Mouse (Mus musculus): ENCODE results near the gene Jam2. TPM values are rescaled to one million over a fixed set of nuclear protein-coding genes. Genes with fewer than 3 reads are reported as not detected.
A peak's percentile ranks its signal among the peaks of the same experiment; 100 is the strongest.

Gene Jam2
- polyA plus RNA-seq, 1 experiment from 2014 or later = 14.3 TPM

DNA sequence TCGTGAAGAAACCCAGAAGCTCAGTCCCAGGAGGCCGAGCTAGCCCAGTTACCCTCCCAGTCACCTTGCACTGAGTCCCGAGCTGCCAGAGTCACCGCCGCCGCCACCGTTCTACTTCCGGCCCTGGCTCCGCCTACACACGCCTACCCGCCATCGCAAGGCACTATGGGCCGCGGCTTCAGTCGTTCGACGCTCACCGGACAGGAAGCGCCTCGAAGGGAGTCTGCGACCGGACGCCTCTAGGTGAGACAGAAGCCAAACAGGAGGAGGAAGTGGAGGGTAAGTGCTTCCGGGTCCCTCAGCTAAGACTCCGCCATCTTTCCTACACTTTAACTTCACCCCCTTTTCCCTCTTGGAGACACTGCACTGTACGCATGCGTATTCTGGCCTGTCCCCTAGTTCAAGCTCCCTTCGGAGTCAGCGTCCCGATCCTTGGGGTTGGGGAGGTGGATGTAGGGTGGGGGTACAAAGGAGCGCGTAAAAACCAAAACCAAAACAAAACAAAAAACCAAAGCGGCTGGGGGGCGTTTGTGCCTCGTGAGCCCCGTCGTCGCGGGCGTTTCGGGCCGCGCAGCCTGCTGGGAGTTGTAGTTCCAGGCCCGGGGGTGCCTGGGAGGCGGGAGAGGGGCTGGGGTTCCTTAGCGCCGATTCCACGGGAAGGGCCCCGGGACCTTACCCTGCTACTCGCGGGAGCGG lies 61.0 kb downstream of the Jam2 start, which contains the start of gene Gabpa:
Gene Gabpa (plus strand): TSS at position 181 of the 696 bp plus-strand sequence.
- no peaks in the 10 kb centered on the region for H3K9me3 ChIP-seq (replicated peaks; ENCODE audit: control insufficient read depth, low read length)
- peak within 1 kb of the TSS; percentile 98 for H3K27ac ChIP-seq (replicated peaks; ENCODE audit: low read depth, low read length)
- no peaks in the 10 kb centered on the region for H3K27me3 ChIP-seq (ENCODE audit: control insufficient read depth, insufficient read depth, low read length)
- under 1% methylated on average over 52 of the region's 52 CpGs for WGBS
- peak within 1 kb of the TSS; percentile 71 for H3K4me2 ChIP-seq (ENCODE audit: low read depth, low read length)
- peak within 1 kb of the TSS; percentile 99 for H3K9ac ChIP-seq (replicated peaks; ENCODE audit: low read length)
- H3K4me3 ChIP-seq (ENCODE audit: low read depth, low read length) = peak within 1 kb of the TSS; percentile 90
- H3K36me3 ChIP-seq (replicated peaks; ENCODE audit: control insufficient read depth, insufficient read depth, low read depth, low read length) = 0 out of 2 replicates have a peak, but pooled peaks cover 2% of the 10 kb centered on the region
- DNase-seq (ENCODE audit: low spot score) (peak; percentile 95), ATAC-seq (replicated peaks; ENCODE audit: insufficient number of reproducible peaks, low FRiP score, low TSS enrichment, low read depth) (peak; percentile 97)
- H3K4me1 ChIP-seq (ENCODE audit: control insufficient read depth, insufficient read depth, low read length) = no peaks in the 10 kb centered on the region

DNA sequence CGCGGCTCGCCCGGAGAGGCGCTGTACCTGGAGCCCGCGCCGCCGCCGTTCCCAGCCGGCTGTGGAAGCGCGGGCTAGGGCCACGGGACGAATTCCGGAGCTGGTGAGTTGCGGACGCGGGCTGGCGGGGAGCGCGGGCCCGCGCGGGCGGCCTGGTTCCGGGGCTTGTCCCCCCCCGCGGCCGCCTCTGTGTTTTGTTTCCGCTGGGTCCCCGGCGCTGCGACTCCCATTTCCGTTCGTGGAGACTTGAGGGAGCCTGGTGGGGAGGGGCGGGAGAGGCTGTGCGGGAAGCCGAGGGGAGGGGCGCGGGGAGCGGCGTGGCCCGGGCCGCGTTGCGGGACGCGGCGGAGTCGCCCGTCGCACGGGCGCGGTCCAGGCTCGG lies 61.5 kb downstream of the Jam2 start, which contains the start of gene Atp5j:
Gene Atp5j (minus strand): TSS at position 185 of the 382 bp plus-strand sequence.
- Histone ChIP-seq H3K4me2 (ENCODE audit: low read depth, low read length) (peak within 1 kb of the TSS; percentile 71), H3K4me1 (ENCODE audit: control insufficient read depth, insufficient read depth, low read length) (no peaks in the 10 kb centered on the region), H3K27ac (replicated peaks; ENCODE audit: low read depth, low read length) (peak within 1 kb of the TSS; percentile 98), H3K27me3 (ENCODE audit: control insufficient read depth, insufficient read depth, low read length) (no peaks in the 10 kb centered on the region), H3K4me3 (ENCODE audit: low read depth, low read length) (peak within 1 kb of the TSS; percentile 90), H3K9me3 (replicated peaks; ENCODE audit: control insufficient read depth, low read length) (no peaks in the 10 kb centered on the region), H3K36me3 (replicated peaks; ENCODE audit: control insufficient read depth, insufficient read depth, low read depth, low read length) (0 out of 2 replicates have a peak, but pooled peaks cover 2% of the 10 kb centered on the region), H3K9ac (replicated peaks; ENCODE audit: low read length) (peak within 1 kb of the TSS; percentile 99)
- WGBS = 0% methylated on average over 41 of the region's 57 CpGs
- ATAC-seq (replicated peaks; ENCODE audit: insufficient number of reproducible peaks, low FRiP score, low TSS enrichment, low read depth) (peak; percentile 31), DNase-seq (ENCODE audit: low spot score) (peak; percentile 82)

DNA sequence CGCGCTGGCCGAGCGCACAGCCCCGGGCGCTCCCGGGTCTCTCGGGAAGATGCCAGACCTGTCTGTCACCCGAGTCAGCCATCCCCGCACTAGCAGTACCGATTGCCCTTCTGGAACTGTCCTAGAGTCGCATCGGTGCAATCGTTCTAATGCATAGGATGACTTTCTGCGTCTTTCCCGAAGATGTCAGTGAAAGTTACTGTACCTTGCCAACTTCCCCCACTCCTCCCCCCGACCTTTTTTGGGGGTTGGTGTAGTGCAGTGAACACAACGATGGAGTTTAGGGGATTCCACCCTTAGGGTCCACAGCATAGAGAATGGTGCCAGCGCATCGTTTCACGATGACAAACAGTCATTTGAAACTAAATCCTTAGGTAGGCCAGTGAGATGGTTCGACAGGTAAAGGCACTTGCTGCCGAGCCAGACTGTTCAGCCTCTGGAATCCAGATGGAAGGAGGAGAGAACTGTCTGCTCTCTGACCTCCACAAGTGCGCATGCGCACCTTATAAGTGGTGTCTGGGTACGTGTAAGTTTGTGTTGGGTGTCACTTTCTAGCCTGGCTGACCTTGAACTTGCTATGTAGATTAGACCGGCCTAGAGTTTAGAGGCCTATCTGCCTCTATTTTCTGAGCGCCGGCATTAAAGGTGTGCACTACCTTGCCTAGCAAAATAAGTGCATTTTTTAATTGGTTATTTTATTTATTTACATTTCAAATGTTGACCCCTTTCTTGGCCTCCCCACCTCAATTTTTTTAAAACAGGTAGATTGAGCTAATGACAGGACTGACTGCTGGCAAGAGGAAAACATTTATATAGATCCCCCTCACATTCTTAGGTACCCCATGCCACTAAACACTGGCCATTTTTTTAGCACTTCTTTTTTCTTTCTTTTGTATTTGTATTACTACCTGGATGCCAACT lies 62.2 kb downstream of the Jam2 start:
- ATAC-seq (replicated peaks; ENCODE audit: insufficient number of reproducible peaks, low FRiP score, low TSS enrichment, low read depth) (peak; percentile 2), DNase-seq (ENCODE audit: low spot score) (peak; percentile 69)
- WGBS = 8% methylated on average over 28 of the region's 29 CpGs
- no peaks in the 10 kb centered on the region for H3K9me3 ChIP-seq (replicated peaks; ENCODE audit: control insufficient read depth, low read length)
- H3K36me3 ChIP-seq (replicated peaks; ENCODE audit: control insufficient read depth, insufficient read depth, low read depth, low read length) = 0 out of 2 replicates have a peak, but pooled peaks cover 2% of the 10 kb centered on the region
- no peaks in the 10 kb centered on the region for H3K4me1 ChIP-seq (ENCODE audit: control insufficient read depth, insufficient read depth, low read length)
- H3K27ac ChIP-seq (replicated peaks; ENCODE audit: low read depth, low read length) = peak overlapping the region; percentile 98
- peak overlapping the region; percentile 90 for H3K4me3 ChIP-seq (ENCODE audit: low read depth, low read length)
- no peaks in the 10 kb centered on the region for H3K27me3 ChIP-seq (ENCODE audit: control insufficient read depth, insufficient read depth, low read length)
- peak overlapping the region; percentile 99 for H3K9ac ChIP-seq (replicated peaks; ENCODE audit: low read length)
- H3K4me2 ChIP-seq (ENCODE audit: low read depth, low read length) = peak overlapping the region; percentile 71

DNA sequence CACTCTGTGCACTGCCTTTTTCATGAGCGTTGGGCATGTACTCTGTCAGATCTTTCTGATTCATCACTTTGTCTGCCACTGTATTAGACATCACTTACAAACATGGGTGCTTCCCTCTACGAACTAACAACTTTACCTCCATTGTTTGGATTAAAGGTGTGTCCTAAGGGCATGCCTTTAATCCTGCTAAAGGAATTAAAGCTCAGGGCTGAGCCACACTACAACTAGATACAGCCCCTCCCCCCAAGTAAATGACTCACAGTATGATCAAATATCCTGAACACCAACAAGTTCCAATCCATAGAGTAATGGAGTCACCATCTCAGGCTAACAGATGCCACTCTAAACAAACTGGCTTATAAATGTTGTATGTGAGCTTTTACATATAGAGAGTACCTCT lies 64.7 kb downstream of the Jam2 start:
- Histone ChIP-seq H3K9me3 (replicated peaks; ENCODE audit: control insufficient read depth, low read length) (no peaks in the 10 kb centered on the region), H3K27me3 (ENCODE audit: control insufficient read depth, insufficient read depth, low read length) (no peaks in the 10 kb centered on the region), H3K4me2 (ENCODE audit: low read depth, low read length) (no peak overlapping the region), H3K4me3 (ENCODE audit: low read depth, low read length) (no peak overlapping the region), H3K4me1 (ENCODE audit: control insufficient read depth, insufficient read depth, low read length) (no peaks in the 10 kb centered on the region), H3K9ac (replicated peaks; ENCODE audit: low read length) (no peak overlapping the region), H3K36me3 (replicated peaks; ENCODE audit: control insufficient read depth, insufficient read depth, low read depth, low read length) (peaks cover 2% of the 10 kb centered on the region; the same call in 1 of the 2 replicates), H3K27ac (replicated peaks; ENCODE audit: low read depth, low read length) (no peak overlapping the region)
- ATAC-seq (replicated peaks; ENCODE audit: insufficient number of reproducible peaks, low FRiP score, low TSS enrichment, low read depth) (no peak), DNase-seq (ENCODE audit: low spot score) (no peak)
- 86% methylated on average over 2 of the region's 2 CpGs for WGBS

DNA sequence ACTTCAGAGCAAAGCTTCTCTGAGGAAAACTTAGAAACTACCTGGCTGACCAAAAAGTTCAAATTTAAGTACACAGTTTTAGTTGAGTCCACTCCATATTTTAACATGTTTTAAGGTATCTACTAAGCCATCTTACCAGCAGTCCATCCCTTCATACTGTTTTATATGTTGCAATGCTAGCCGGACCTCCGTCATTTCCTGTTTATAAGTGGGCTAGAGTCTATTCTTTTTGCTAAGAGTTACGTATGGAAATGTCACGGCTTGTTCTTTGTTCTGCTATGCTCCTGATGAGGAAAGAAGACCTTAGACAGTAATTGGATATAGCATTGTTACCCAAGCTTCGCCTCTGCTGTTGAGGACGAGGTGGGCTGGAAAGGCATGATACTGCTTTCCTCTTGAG lies 79.6 kb downstream of the Jam2 start:
- Histone ChIP-seq H3K4me1 (ENCODE audit: control insufficient read depth, insufficient read depth, low read length) (no peaks in the 10 kb centered on the region), H3K4me2 (ENCODE audit: low read depth, low read length) (no peak overlapping the region), H3K4me3 (ENCODE audit: low read depth, low read length) (no peak overlapping the region), H3K9me3 (replicated peaks; ENCODE audit: control insufficient read depth, low read length) (no peaks in the 10 kb centered on the region), H3K9ac (replicated peaks; ENCODE audit: low read length) (no peak overlapping the region), H3K27me3 (ENCODE audit: control insufficient read depth, insufficient read depth, low read length) (no peaks in the 10 kb centered on the region), H3K36me3 (replicated peaks; ENCODE audit: control insufficient read depth, insufficient read depth, low read depth, low read length) (peaks cover 3% of the 10 kb centered on the region), H3K27ac (replicated peaks; ENCODE audit: low read depth, low read length) (no peak overlapping the region)
- DNase-seq (ENCODE audit: low spot score) (no peak), ATAC-seq (replicated peaks; ENCODE audit: insufficient number of reproducible peaks, low FRiP score, low TSS enrichment, low read depth) (no peak)
- WGBS = 93% methylated on average over 6 of the region's 6 CpGs

DNA sequence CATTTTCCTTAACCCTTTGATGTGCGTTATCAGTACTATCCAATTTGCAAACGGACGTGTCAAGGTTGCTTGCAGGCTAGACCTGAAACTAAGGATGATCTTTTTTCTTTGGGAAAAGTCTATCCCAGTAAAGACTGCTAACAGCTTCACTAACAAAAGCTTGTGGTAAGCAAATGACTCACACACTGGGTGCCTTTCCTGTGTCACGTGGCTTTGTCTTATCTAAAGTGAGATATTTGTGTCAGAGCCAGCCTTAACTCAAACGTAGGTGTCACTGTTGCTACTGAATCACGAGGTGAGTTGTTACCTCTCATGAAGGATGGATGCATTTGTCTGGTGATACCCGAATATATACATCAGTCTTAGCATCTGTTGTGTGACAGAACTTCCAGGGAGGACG lies 90.7 kb downstream of the Jam2 start:
- WGBS = 87% methylated on average over 8 of the region's 8 CpGs
- no peaks in the 10 kb centered on the region; the same call in 1 of the 2 replicates for H3K36me3 ChIP-seq (replicated peaks; ENCODE audit: control insufficient read depth, insufficient read depth, low read depth, low read length)

DNA sequence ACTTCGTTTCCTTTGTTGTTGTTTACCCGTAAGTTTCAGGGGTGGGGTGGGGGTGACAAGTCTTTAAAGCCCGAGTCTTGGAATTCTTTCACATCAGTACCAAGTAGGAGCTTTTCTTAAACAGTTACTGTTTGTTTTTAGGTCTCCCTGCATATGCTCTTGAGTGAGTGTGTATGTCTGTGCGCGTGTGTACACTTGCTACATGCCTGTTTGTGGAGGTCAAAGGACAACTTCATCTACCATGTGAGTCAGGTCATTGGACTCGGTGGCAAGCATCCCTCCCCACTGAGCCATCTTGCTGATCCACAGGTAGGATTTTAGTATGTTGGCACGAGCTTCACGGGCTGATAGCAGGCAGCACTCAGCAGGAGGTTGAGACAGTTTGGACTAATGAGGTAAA lies 99.9 kb downstream of the Jam2 start:
- DNase-seq (ENCODE audit: low spot score) (no peak), ATAC-seq (replicated peaks; ENCODE audit: insufficient number of reproducible peaks, low FRiP score, low TSS enrichment, low read depth) (no peak)
- no peak overlapping the region for H3K4me3 ChIP-seq (ENCODE audit: low read depth, low read length)
- no peaks in the 10 kb centered on the region for H3K36me3 ChIP-seq (replicated peaks; ENCODE audit: control insufficient read depth, insufficient read depth, low read depth, low read length)
- H3K4me1 ChIP-seq (ENCODE audit: control insufficient read depth, insufficient read depth, low read length) = no peaks in the 10 kb centered on the region
- no peak overlapping the region for H3K4me2 ChIP-seq (ENCODE audit: low read depth, low read length)
- 82% methylated on average over 8 of the region's 8 CpGs for WGBS
- H3K9me3 ChIP-seq (replicated peaks; ENCODE audit: control insufficient read depth, low read length) = no peaks in the 10 kb centered on the region
- no peak overlapping the region for H3K9ac ChIP-seq (replicated peaks; ENCODE audit: low read length)
- H3K27ac ChIP-seq (replicated peaks; ENCODE audit: low read depth, low read length) = no peak overlapping the region
- H3K27me3 ChIP-seq (ENCODE audit: control insufficient read depth, insufficient read depth, low read length) = no peaks in the 10 kb centered on the region

More for the DNA sequence above, 90.7 kb downstream of the Jam2 start:
- DNase-seq (ENCODE audit: low spot score) (no peak), ATAC-seq (replicated peaks; ENCODE audit: insufficient number of reproducible peaks, low FRiP score, low TSS enrichment, low read depth) (no peak)
- no peak overlapping the region for H3K4me2 ChIP-seq (ENCODE audit: low read depth, low read length)
- H3K9me3 ChIP-seq (replicated peaks; ENCODE audit: control insufficient read depth, low read length) = no peaks in the 10 kb centered on the region
- no peaks in the 10 kb centered on the region for H3K27me3 ChIP-seq (ENCODE audit: control insufficient read depth, insufficient read depth, low read length)
- no peak overlapping the region for H3K27ac ChIP-seq (replicated peaks; ENCODE audit: low read depth, low read length)
- no peak overlapping the region for H3K4me3 ChIP-seq (ENCODE audit: low read depth, low read length)
- no peaks in the 10 kb centered on the region for H3K4me1 ChIP-seq (ENCODE audit: control insufficient read depth, insufficient read depth, low read length)
- no peak overlapping the region for H3K9ac ChIP-seq (replicated peaks; ENCODE audit: low read length)
